Mouse (Mus musculus): ENCODE measurements around the gene Il27ra. TPM values are rescaled to one million over a fixed set of nuclear protein-coding genes. Genes with fewer than 3 reads are reported as not detected.

Il27ra gene
- 1 to 10 TPM in 1 of 2 experiments, under 1 TPM in 1; 0.89 to 2.0 TPM for total RNA-seq (2023)

GRCm38 (mm10) chr8:84042066-84042947 lies at the start of gene Il27ra:
Il27ra (minus strand) TSS chr8:84042589.

GRCm38 (mm10) chr8:84066291-84066930 lies 24.0 kb upstream of the Il27ra start, which contains the start of gene Rfx1:
Rfx1 (plus strand) TSS chr8:84066834.

GRCm38 (mm10) chr8:84065037-84065436 lies 22.6 kb upstream of the Il27ra start, which contains the start of gene Gm10643:
Gm10643 (minus strand) TSS chr8:84065137.

GRCm38 (mm10) chr8:84044900-84045299 lies 2.5 kb upstream of the Il27ra start, which contains the start of gene Rln3:
Rln3 (minus strand) TSS chr8:84045000.

GRCm38 (mm10) chr8:84021096-84021495 lies 21.3 kb downstream of the Il27ra start, which contains the start of gene Palm3:
Palm3 (plus strand) TSS chr8:84021471.

GRCm38 (mm10) chr8:84011705-84012498 lies 30.5 kb downstream of the Il27ra start, which contains the start of gene 2210011C24Rik:
2210011C24Rik (minus strand) TSS chr8:84012171.

GRCm38 (mm10) chr8:84001281-84002000 lies 40.9 kb downstream of the Il27ra start, which contains the start of gene 1700067K01Rik:
1700067K01Rik (plus strand) TSS chr8:84001502.

GRCm38 (mm10) chr8:83997511-83998141 lies 44.8 kb downstream of the Il27ra start, which contains the start of gene Samd1:
Samd1 (plus strand) TSS chr8:83997672.

Other genes with a start within 250 kb of the Il27ra start
- gene Adgrl1, start 142.5 kb downstream of the Il27ra start, total RNA-seq (2023), result 1 to 10 TPM; 1.4 to 2.7 TPM
- under 1 TPM in 1 of 2 experiments, not detected in 1; 0.26 TPM for gene Gm10644, start 87.4 kb downstream of the Il27ra start, total RNA-seq (2023)
- 10 to 100 TPM; 47.9 to 50.2 TPM for gene Asf1b, start 87.1 kb downstream of the Il27ra start, total RNA-seq (2023)
- 10 to 100 TPM; 33.3 to 34.6 TPM for gene Prkaca, start 69.6 kb downstream of the Il27ra start, total RNA-seq (2023)
- gene Samd1, start 44.9 kb downstream of the Il27ra start, total RNA-seq (2023), result 10 to 100 TPM; 35.0 to 52.0 TPM
- gene 1700067K01Rik, start 41.1 kb downstream of the Il27ra start, total RNA-seq (2023), result not detected
- not detected for gene 2210011C24Rik, start 30.4 kb downstream of the Il27ra start, total RNA-seq (2023)
- gene Palm3, start 21.1 kb downstream of the Il27ra start, total RNA-seq (2023), result not detected
- gene Rln3, start 2.4 kb upstream of the Il27ra start, total RNA-seq (2023), result not detected
- 1 to 10 TPM; 1.5 to 1.9 TPM for gene Gm10643, start 22.5 kb upstream of the Il27ra start, total RNA-seq (2023)
- 10 to 100 TPM; 35.4 to 36.8 TPM for gene Rfx1, start 24.2 kb upstream of the Il27ra start, total RNA-seq (2023)
- 10 to 100 TPM; 23.7 to 28.3 TPM for gene Dcaf15, start 62.2 kb upstream of the Il27ra start, total RNA-seq (2023)
- under 1 TPM in 1 of 2 experiments, not detected in 1; 0.31 TPM for gene Podnl1, start 83.4 kb upstream of the Il27ra start, total RNA-seq (2023)
- 10 to 100 TPM; 15.7 to 19.0 TPM for gene Cc2d1a, start 105.3 kb upstream of the Il27ra start, total RNA-seq (2023)
- gene 4930432K21Rik, start 105.4 kb upstream of the Il27ra start, total RNA-seq (2023), result under 1 TPM; 0.16 to 0.35 TPM
- not detected for gene Nanos3, start 142.6 kb upstream of the Il27ra start, total RNA-seq (2023)
- 10 to 100 TPM; 43.5 to 44.8 TPM for gene Zswim4, start 194.5 kb upstream of the Il27ra start, total RNA-seq (2023)
- gene D8Ertd738e, start 207.1 kb upstream of the Il27ra start, total RNA-seq (2023), result 100 to 1,000 TPM; 181 to 189 TPM
- gene Mri1, start 214.7 kb upstream of the Il27ra start, total RNA-seq (2023), result 10 to 100 TPM; 12.6 to 13.3 TPM
- gene Ccdc130, start 227.8 kb upstream of the Il27ra start, total RNA-seq (2023), result 10 to 100 TPM; 16.9 to 26.6 TPM

All from neutrophil, adult 59 days (primary cell).